Mouse (Mus musculus): ENCODE results near the gene Egf.
"Not testable (repeated sequence)": the region's sequence is repeated elsewhere in the genome, so short reads cannot be mapped to it uniquely, and the experiment has no call there.

Egf gene

DNA sequence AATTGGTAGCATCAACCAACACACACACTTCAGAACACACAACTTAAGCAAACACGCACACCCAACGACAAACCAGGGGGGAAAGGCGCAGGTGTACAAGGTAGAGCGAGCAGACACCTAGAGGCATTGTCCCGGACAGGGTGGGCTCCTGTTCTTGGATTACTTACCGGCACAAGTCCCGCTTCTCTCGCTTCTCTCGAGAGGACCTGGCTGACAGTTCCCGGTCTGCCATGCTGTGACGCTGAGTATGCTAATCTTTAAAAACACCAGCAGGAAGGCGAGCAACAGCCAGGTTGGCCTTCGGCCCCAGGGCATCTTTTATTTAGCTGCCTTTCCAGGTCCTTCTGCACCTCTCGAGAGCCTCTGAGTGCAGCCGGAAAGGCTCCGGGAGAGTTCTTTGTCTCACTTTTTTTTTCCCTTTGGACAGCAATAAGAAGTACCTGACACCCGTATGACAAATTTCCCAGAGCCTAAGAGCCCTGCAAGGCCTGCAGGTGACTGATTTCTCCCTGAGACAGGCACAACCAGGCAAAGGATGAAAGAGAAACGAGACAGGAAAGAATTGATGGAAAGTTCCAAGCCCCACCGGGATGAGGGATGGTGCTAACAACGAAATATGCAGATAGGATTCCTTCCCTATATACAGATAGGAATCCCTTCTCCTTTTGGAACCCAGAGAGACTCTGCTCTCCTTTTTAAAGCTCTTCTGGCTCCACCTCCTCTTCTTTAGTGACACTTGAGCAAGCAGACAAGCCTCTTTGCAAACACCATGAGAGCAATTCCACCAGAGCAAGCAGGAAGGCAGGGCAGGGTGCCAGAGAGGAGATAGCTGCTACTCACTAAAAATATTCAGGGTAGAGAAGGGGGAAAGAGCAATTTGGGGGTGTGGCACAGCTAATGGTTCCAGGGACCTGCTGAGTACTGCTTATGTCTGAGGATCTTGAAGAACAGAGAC, at the start of gene Egf:
Egf (minus strand) TSS at position 667 of the 955 bp plus-strand sequence.
- DNase-seq = peak; percentile 68

DNA sequence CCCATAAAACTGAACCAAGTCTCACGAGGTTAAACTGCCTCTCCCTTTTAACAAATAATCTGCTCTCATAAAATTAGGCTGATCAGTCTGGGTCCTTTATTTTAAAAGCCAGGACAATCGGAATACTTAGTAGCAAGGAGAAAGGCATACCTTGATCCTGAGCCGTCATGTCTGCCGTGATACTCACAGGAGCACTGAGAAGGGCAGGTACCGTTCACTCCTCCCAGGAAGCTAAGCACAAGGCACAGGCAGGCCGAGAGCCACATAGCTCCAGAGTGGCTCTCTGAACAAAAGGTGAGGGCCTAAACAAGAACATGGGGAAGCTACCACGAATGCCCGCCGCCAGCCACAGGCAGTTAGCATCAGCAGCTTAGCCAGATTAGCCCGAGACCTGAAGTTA, 48.6 kb upstream of the Egf start, which contains the start of gene Lrit3:
Lrit3 (minus strand) TSS at position 266 of the 400 bp plus-strand sequence.
- DNase-seq = no peak

DNA sequence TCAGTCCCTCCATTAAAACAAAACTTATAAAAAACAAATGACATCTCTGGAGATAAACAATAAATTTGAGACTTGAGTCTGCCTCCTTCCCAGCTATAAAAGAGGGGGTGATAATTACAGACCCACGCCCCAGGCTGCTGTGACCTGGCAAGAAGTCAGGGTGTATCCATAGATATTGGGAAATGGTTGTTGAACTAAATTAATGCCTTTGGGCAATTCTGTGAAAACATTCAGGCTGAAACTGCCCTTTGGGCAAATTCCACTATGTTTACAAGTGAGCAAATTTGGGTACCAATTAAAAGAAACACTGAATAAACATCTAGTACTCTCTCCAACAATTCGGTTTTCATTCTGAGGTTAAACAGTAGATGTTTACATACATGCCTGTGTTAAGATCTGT, 43.9 kb upstream of the Egf start:
- DNase-seq = no peak

DNA sequence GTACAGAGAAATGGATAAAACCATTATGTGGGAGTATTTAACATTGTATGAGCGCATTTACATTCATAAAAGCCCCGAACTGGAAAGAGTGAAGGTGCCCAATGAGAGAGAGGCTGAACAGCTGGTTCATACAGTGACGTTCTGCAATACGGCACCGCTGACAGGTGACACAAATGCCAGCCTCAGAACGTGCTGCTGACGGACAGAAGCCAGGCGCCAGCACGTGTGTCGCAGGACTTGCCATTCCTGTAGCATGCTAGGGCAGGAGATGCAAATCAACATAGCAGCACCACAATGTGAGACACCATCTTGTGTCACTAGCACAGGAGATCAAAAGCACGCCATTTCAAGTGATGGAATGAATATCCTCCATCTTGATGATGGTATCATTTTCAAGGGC, 43.4 kb upstream of the Egf start:
- DNase-seq = no peak

DNA sequence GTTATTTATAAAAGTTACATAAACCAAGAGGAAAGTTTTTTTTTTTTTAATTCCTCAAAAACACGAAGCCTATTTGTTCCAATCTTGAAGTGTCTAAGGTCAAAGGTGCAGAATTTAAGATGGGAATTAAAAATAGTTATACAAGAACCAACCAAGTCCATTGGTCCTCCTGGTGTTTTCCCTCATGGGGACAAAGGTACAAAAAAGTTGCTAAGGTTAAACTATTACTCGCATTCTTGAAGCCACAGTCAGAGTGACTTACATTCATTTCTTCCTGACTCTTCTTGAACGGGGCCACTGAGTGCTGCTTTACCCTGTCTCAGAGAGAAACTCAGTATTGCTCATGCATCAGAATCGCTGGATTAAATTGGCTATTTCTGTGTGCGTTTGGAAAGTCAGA, 42.2 kb upstream of the Egf start:
- DNase-seq = peak; percentile 32

DNA sequence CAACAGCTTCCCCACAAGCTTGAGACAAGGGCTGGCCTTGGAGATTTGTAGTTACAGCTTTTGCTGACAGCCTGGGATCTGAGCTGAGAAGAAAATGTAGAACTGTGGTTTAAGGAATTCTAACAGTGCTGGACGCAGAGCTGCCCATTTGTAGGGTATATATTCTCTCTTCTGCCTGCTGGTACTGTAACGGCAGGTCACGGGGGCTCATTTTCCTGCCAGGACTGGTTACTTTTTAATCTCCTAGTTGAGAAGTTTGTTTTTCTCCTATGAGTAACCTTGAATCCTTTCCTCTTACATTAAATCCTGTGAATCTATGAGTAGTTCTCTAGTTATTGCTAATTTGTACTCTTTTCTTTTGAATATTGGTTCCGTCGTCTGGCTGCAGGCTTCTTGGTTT, 38.7 kb upstream of the Egf start:
- DNase-seq = peak; percentile 81

DNA sequence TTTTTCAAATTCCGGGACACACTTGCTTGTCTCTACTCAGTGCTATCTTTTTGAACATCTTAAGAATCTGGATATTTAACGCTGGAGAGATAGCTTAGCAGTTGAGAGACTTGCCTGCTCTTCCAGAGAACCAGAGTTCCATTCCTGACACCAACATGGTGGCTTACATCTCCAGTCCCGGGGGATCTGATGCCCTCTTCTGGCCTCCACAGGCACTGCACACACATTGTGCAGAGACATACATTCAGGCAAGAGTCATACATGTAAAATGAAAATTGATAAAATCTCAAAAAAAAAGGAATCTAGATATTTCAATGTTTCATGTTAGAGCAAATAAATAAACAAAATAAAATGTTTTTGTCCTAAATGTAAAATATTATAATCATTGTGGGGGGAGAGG, 27.6 kb upstream of the Egf start:
- DNase-seq = no peak

DNA sequence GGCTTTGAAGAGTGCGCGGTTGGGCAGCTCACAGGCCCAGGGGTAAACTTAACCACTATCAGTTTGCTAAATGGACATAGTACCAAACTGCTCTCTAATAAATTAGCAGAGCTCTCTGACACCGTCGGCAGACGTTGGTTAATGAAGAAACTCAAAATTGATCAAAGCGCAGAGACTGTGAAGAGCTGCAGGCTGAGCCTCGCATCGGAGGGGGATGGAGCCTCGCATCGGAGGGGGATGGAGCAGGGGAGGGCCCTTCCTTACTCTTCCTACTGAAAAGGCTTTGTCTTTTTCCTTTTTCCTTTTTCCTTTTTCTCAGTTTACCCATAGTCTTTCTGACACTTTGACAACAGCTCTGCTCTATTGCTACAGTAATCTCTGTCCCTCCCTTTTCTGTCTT, 26.3 kb upstream of the Egf start:
- DNase-seq = no peak

DNA sequence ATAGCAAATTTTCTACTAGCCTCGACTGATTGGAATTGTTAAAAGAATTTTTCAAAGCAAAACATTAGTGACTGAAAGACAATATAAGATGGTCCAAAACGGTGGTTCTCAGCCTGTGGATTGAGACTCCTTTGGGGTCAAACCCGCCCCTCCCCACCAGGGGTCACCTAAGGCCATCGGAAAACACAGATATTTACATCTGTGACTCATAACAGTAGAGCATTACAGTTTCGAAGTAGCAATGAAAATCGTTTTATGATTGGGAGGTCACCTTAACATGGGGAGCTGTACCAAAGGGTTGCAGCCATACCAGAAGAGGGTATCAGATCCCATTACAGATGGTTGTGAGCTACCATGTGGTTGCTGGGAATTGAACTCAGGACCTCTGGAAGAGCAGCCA, 16.1 kb upstream of the Egf start:
- DNase-seq = no peak

DNA sequence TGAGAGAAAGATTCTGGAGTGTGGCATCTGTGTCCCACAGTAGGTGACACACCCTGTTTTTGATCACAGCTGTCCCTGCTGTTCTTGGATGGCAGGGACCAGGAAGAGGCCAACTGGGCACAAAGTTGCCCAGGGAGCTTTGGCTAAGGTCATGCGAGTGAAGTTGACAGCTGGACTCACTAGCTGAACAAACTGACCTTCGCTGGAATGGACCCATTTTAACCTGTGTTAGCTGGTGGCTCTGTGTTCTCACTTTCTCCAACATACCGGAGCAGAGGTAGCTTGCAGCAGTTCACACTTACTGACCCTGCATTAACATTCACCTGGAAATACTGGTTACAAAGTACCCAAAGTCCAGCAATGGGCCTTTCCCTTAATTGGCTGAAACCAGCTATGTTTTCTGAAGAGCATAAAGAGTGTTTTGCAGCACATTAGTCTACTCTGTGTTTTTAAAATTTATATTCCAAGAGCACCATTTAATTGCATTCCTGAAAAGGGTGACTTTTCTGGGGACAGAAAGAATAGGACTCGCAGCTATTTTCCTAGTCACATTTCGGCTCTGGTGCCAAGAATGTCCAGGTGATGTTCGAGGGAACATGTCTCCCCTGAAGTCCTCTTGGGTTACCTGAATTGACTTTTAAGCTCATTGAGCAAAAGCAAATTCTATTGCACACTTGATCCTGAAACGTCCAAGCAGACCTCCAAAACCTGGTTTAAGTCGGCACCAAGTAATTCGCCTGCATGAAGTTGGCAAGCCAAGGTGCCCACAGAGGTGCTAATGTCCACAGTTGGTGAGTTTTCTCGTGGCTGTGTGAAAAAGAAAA, 12.1 kb upstream of the Egf start:
- DNase-seq = peak; percentile 65

DNA sequence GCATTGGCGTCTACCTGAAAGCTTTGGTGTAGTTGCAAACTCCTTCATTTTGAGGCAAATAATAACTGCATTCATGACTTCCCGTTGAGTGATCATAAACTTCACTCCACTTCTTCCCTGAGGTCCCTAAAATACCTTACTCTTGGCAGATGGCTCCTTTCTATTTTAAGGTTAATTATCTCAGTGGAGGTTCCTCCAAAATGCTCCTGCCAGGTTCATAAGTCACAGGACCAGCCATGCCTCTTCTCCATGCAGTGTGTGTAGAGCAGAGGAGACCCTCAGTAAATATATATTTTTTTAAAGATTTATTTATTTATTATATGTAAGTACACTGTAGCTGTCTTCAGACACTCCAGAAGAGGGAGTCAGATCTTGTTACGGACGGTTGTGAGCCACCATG, 11.0 kb upstream of the Egf start:
- no peak for DNase-seq

DNA sequence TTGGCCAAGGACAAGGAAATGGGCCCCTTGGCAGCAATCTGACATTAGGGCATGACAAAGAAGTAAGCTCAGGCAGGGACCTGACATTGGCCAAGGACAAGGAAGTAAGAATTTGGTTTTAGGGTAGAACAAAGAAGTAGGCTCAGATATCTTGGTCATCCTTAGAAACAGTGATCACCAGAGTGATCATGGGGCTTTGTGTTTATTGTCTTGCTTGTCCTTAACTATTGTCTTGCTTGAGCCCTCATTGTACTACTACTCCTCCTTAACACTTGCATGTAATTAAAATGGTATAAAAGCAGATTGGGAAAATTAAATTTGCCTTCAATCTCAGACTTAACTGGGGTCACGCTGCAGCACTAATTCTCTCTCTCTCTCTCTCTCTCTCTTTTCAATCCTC, 2.5 kb upstream of the Egf start:
- not testable (repeated sequence) for DNase-seq

DNA sequence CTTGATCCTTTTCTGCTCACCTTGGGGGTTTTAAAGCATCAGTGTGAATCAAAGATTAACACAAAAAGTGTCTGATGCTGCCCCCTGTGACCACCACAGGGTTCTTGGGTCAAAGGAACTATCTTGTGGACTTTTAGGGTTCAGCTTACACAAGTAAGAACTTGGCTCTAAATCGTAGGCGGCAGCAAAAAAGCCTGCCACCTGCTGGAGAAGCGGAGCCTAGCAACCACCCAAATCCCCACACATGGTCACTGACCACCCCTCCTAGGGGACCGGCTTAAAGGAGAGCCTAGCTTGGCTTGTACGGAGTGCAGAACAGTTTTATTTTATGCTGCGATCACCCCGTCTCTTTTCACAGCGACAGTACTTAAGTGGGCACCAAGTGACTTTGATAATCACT, 10.3 kb downstream of the Egf start:
- peak; percentile 38 for DNase-seq

DNA sequence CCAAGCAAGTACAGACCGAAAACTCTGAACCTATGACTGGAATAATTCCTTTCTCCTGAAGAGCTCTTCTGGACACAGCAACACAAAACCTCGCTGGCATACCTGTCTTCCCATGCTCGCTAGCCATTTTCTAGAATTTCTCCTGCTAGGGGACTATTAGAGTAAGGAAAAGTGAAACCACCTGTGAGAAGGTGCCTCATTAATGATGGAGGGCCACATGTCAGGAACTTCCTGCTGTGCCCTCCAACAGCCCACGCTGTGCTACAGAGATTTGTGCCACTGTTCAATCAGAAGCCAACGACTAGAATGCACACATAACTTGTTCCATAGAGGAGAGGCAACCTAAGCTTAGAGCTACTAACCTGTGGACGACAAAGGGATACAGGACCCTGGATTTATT, 12.3 kb downstream of the Egf start:
- no peak for DNase-seq

DNA sequence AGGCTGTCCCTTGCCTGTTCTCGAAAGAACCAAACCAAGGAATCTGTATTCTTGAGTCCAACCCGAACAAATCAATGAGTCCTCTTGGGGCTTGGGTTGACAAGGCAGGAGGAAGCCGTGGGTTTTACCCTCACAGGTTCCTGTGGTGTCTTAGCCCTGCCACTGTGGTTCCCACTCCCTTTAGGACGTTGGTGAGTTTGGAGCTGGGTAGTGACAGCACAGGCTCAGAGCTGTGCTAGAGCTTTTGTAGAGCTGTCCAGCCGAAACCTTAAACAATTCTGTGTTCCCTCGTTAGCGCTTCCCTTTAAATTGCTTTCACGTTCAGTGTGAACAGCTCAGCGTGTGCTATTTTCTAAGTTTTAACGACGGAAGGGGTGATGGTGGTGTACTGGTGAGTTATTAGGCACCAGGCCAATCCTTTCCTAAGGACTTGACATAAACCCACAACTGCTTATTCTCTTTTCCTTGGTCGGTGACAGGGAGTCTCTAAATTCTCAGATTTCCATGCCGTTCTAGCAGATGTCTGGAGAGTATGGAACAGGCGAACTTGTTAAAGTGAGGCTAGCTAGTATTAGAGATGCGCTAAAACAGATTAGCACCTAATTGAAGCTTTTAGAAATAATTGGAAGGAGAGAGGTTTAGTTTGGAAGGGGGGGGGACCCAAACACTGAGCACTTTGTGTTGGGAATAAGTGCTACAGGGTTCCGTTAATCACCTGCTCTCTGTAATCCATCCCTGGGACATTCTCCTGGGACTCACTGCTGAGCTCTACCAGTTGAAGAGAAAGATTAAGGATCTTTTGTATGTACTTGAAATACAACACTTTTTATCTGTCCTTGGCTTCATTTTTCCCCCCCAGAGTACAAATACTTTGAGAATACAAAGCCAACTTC, 16.6 kb downstream of the Egf start:
- no peak for DNase-seq

DNA sequence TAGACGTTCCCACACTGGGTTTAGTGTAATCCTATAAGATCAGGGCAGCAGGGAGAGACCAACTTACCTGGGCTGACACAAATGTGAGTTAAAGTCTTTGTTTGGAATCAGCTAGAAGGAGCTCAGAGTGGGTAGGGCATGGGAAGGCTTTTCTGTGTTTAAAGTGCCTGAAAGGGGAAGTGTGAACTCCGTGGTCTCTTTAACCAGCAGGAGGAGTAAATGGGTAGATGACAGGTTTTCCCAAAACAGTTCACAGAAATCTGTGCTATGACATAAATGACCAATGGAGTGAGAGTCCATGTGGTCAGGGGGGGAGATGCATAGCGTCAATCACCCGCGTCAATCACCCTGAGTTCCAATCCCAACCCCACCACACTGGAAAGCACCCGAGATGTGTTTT, 23.5 kb downstream of the Egf start:
- DNase-seq = no peak

DNA sequence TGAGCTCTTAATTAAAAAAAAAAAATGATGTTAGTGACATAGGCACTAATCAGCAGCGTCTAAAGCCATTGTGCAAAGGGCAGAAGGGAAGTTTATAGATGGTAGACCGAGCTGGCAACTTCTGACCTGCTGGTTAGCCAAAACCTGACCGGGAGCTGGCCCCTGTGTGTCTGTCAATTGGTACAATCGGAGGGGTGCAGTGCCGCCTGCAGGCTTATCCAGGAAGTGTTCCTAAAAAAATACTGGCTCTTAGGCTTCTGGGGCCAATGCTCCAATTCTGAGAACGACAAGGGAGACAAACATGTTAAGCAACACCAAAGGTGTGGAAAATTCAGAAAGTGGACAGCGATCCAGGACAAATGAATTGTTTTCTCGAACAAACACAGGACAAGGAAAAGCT, 24.7 kb downstream of the Egf start:
- no peak for DNase-seq

DNA sequence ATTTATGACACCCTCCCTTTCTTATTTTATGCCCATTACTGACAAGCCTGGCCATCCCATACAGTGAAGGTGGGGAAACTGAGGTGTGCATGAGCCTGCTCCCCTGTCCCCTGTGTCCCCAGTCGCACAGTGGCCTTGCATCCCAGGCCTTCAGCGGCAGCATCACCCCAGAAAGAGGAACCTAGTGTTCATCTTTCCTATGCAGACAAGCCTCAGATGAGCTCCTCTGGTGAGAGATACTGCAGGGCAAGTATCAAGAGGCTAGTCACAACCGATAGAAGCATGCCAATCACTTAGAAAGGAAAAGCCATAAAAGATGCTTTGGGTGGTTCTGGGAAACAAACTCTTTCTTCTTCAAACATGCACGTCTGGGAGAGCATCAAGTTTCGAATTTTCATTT, 25.2 kb downstream of the Egf start:
- DNase-seq = no peak

DNA sequence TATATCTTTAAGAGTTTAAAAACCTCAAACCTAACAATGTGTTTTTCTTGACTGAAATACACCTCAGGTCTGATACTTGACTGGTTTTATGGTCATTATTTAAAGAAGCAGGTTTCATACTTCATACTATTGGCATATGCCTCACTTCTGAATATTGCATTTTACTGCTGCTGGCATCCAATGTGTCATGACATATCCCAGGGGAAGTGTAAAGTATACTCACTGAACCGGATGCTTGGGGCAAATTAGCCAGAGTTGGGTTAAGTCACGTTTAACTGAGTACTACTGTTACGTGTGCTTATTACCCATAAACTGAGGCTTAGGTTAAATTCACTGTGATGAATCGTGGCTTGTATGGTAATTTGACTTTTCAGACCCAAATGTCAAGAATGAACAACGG, 29.5 kb downstream of the Egf start:
- no peak for DNase-seq

DNA sequence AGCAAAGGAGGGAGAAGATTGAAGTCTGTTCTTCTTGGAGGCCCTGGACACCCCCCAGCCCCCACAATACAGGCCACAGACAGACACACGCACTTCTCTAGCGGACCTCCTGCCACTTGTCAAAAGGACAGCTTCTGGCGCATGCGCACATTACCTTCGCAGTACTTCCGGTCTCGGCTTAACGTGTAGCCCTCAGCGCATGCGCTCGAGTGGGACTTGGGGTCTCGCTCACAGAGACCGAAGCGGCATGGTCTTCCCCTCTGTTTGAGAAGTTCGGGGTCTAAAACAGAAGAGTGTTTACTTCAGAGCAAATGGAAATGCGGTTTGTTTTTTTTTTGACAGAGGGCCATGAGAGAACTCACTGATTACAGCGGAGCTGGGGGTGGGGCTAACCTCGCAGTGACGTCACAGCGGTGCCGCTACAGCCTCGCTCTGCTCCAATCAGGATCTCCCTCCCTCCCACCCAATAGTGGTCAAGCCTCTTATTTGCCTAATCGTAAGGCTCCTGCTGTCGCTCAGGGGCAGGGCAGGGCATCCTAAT, 30.1 kb downstream of the Egf start:
- peak; percentile 96 for DNase-seq

DNA sequence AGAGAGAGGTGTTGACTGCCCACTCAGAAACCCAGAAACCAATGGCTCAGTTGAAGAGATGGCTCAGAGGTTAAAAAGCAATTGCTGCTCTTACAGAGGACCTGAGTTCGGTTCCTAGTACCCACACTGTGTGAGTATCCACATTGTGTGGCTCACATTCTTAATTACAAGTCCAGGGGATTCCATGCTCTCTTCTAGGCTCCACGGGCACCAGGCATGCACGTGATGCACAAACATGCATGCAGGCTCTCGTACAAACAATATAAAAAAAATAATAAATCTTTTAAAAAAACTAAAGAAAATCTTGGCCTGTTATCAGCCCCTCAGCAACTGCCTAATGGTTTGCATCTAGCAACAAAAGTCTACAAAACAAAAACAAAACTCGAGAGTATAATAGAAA, 30.6 kb downstream of the Egf start:
- no peak for DNase-seq

DNA sequence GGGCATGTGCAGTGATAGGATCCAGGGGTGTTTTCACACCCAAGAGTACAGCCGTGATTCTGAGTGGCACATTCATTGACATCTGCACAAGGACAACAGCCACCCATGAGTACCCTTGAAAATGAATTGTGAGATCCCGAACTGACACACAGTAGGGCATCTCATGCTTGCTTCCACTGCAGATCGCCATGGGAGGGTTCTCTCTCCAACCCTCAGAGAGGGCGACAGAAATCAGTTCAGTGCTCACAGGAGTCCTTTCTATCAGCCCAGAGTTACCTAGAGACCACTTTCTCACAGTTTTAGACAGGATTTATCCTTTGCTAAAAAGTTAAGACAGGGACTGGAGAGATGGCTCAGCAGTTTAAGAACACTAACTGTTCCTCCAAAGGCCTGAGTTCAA, 31.8 kb downstream of the Egf start:
- DNase-seq = no peak
